Mouse (Mus musculus): ENCODE data around the gene Dot1l. TPM values are rescaled to one million over a fixed set of nuclear protein-coding genes. Genes with fewer than 3 reads are reported as not detected.

Dot1l gene
- polyA plus RNA-seq, 1 experiment from 2014 or later = 22.7 TPM

- 12% methylated on average over 32 of the region's 32 CpGs for WGBS
- H3K9ac ChIP-seq (ENCODE audit: low read length) = peak overlapping the region; percentile 22; the same call in 1 of the 2 replicates
These were observed 88.3 kb downstream of the Dot1l start for GRCm38 (mm10) chr10:80843087-80843930.

GRCm38 (mm10) chr10:80843931-80844547, 89.0 kb downstream of the Dot1l start, which contains the start of gene Lingo3:
Gene Lingo3 (minus strand): TSS chr10:80844039.
- no peaks in the 10 kb centered on the region for H3K36me3 ChIP-seq (ENCODE audit: control insufficient read depth, insufficient read depth, low read length)
- no peak within 1 kb of the TSS for H3K27ac ChIP-seq (ENCODE audit: low read depth)
- H3K4me2 ChIP-seq (ENCODE audit: low read length) = peak within 1 kb of the TSS; percentile 69
- H3K9ac ChIP-seq (ENCODE audit: low read length) = peak within 1 kb of the TSS; percentile 22; the same call in 1 of the 2 replicates
- no peaks in the 10 kb centered on the region for H3K9me3 ChIP-seq (ENCODE audit: control insufficient read depth, low read length)
- peak within 1 kb of the TSS; percentile 35 for H3K4me3 ChIP-seq (ENCODE audit: low read depth, low read length)
- 0 out of 2 replicates have a peak, but pooled peaks cover 4% of the 10 kb centered on the region for H3K4me1 ChIP-seq (replicated peaks; ENCODE audit: control insufficient read depth, insufficient read depth, low read length)
- peaks cover 44% of the 10 kb centered on the region for H3K27me3 ChIP-seq (replicated peaks; ENCODE audit: control insufficient read depth, insufficient read depth, low read length)
- WGBS = 6% methylated on average over 38 of the region's 51 CpGs
- ATAC-seq (replicated peaks; ENCODE audit: low FRiP score, low TSS enrichment, low read depth) = no peak
- DNase-seq (ENCODE audit: low spot score) = no peak

More at GRCm38 (mm10) chr10:80843087-80843930, 88.3 kb downstream of the Dot1l start:
- DNase-seq (ENCODE audit: low spot score) = no peak
- Histone ChIP-seq H3K27ac (ENCODE audit: low read depth) (no peak overlapping the region), H3K4me2 (ENCODE audit: low read length) (peak overlapping the region; percentile 69), H3K27me3 (replicated peaks; ENCODE audit: control insufficient read depth, insufficient read depth, low read length) (peaks cover 44% of the 10 kb centered on the region), H3K4me3 (ENCODE audit: low read depth, low read length) (peak overlapping the region; percentile 35), H3K9me3 (ENCODE audit: control insufficient read depth, low read length) (no peaks in the 10 kb centered on the region), H3K36me3 (ENCODE audit: control insufficient read depth, insufficient read depth, low read length) (no peaks in the 10 kb centered on the region), H3K4me1 (replicated peaks; ENCODE audit: control insufficient read depth, insufficient read depth, low read length) (0 out of 2 replicates have a peak, but pooled peaks cover 4% of the 10 kb centered on the region)
- ATAC-seq (replicated peaks; ENCODE audit: low FRiP score, low TSS enrichment, low read depth) = no peak

MicroRNAs within 50 kb of the gene (microRNA counts, 519-probe panel; counts per million panel counts)
- not detected for microRNA mmu-miR-1982

Small RNA genes within 50 kb of the gene (microRNA-seq; reads per million reads assigned to microRNA genes)
- gene Mir1982 = 4.7 reads per million, percentile 33 among the genes with 10 or more reads in this experiment

Other genes with a start within 250 kb of the Dot1l start
- 0.18 and 0.32 TPM in 2 replicates for gene Atp8b3, start 216.1 kb upstream of the Dot1l start, polyA plus RNA-seq (2014; fragmentation: Nextera tagmentation; extraction: Ambion mirVana)
- gene Rexo1, start 193.6 kb upstream of the Dot1l start, polyA plus RNA-seq (2014; fragmentation: Nextera tagmentation; extraction: Ambion mirVana) = 28.9 and 31.5 TPM in 2 replicates
- 9.7 and 12.1 TPM in 2 replicates for gene Klf16, start 177.9 kb upstream of the Dot1l start, polyA plus RNA-seq (2014; fragmentation: Nextera tagmentation; extraction: Ambion mirVana)
- 99.4 and 114 TPM in 2 replicates for gene Abhd17a, start 164.9 kb upstream of the Dot1l start, polyA plus RNA-seq (2014; fragmentation: Nextera tagmentation; extraction: Ambion mirVana)
- 108 and 111 TPM in 2 replicates for gene Scamp4, start 152.3 kb upstream of the Dot1l start, polyA plus RNA-seq (2014; fragmentation: Nextera tagmentation; extraction: Ambion mirVana)
- gene Adat3, start 152.3 kb upstream of the Dot1l start, polyA plus RNA-seq (2014; fragmentation: Nextera tagmentation; extraction: Ambion mirVana) = 9.2 and 10.1 TPM in 2 replicates
- gene Gm49322, start 149.2 kb upstream of the Dot1l start, polyA plus RNA-seq (2014; fragmentation: Nextera tagmentation; extraction: Ambion mirVana) = 3.0 and 3.1 TPM in 2 replicates
- 66.5 and 116 TPM in 2 replicates for gene Csnk1g2, start 132.4 kb upstream of the Dot1l start, polyA plus RNA-seq (2014; fragmentation: Nextera tagmentation; extraction: Ambion mirVana)
- 55.8 and 73.1 TPM in 2 replicates for gene Btbd2, start 98.1 kb upstream of the Dot1l start, polyA plus RNA-seq (2014; fragmentation: Nextera tagmentation; extraction: Ambion mirVana)
- 68.2 and 71.1 TPM in 2 replicates for gene Mknk2, start 77.1 kb upstream of the Dot1l start, polyA plus RNA-seq (2014; fragmentation: Nextera tagmentation; extraction: Ambion mirVana)
- gene Mob3a, start 53.2 kb upstream of the Dot1l start, polyA plus RNA-seq (2014; fragmentation: Nextera tagmentation; extraction: Ambion mirVana) = 38.6 and 47.1 TPM in 2 replicates
- 15.5 and 15.9 TPM in 2 replicates for gene Izumo4, start 53.0 kb upstream of the Dot1l start, polyA plus RNA-seq (2014; fragmentation: Nextera tagmentation; extraction: Ambion mirVana)
- 74.1 and 77.4 TPM in 2 replicates for gene Ap3d1, start 12.9 kb upstream of the Dot1l start, polyA plus RNA-seq (2014; fragmentation: Nextera tagmentation; extraction: Ambion mirVana)
- 85.4 and 89.3 TPM in 2 replicates for gene Sf3a2, start 43.0 kb downstream of the Dot1l start, polyA plus RNA-seq (2014; fragmentation: Nextera tagmentation; extraction: Ambion mirVana)
- 125 TPM in 2 replicates for gene Plekhj1, start 43.4 kb downstream of the Dot1l start, polyA plus RNA-seq (2014; fragmentation: Nextera tagmentation; extraction: Ambion mirVana)
- gene Amh, start 50.0 kb downstream of the Dot1l start, polyA plus RNA-seq (2014; fragmentation: Nextera tagmentation; extraction: Ambion mirVana) = 0.11 TPM in 1 of 2 replicates, not detected in the other
- gene Jsrp1, start 58.3 kb downstream of the Dot1l start, polyA plus RNA-seq (2014; fragmentation: Nextera tagmentation; extraction: Ambion mirVana) = 0.83 and 0.95 TPM in 2 replicates
- 1,692 and 1,787 TPM in 2 replicates for gene Oaz1, start 71.5 kb downstream of the Dot1l start, polyA plus RNA-seq (2014; fragmentation: Nextera tagmentation; extraction: Ambion mirVana)
- gene Lingo3, start 88.8 kb downstream of the Dot1l start, polyA plus RNA-seq (2014; fragmentation: Nextera tagmentation; extraction: Ambion mirVana) = 0.07 and 0.20 TPM in 2 replicates
- gene Lsm7, start 100.0 kb downstream of the Dot1l start, polyA plus RNA-seq (2014; fragmentation: Nextera tagmentation; extraction: Ambion mirVana) = 406 and 412 TPM in 2 replicates
- 27.0 and 30.6 TPM in 2 replicates for gene Sppl2b, start 100.1 kb downstream of the Dot1l start, polyA plus RNA-seq (2014; fragmentation: Nextera tagmentation; extraction: Ambion mirVana)
- gene Tmprss9, start 116.6 kb downstream of the Dot1l start, polyA plus RNA-seq (2014; fragmentation: Nextera tagmentation; extraction: Ambion mirVana) = 0.04 TPM in 1 of 2 replicates, not detected in the other
- gene Timm13, start 145.8 kb downstream of the Dot1l start, polyA plus RNA-seq (2014; fragmentation: Nextera tagmentation; extraction: Ambion mirVana) = 392 and 393 TPM in 2 replicates
- gene Lmnb2, start 163.0 kb downstream of the Dot1l start, polyA plus RNA-seq (2014; fragmentation: Nextera tagmentation; extraction: Ambion mirVana) = 15.5 and 18.3 TPM in 2 replicates
- gene Gadd45b, start 174.9 kb downstream of the Dot1l start, polyA plus RNA-seq (2014; fragmentation: Nextera tagmentation; extraction: Ambion mirVana) = 18.2 and 21.2 TPM in 2 replicates